Mouse (Mus musculus): ENCODE results near the gene Gm9573. TPM values are rescaled to one million over a fixed set of nuclear protein-coding genes. Genes with fewer than 3 reads are reported as not detected.

Gene Gm9573
- polyA plus RNA-seq, 1 experiment from 2014 or later, result not detected

- DNase-seq (ENCODE audit: low spot score) (no peak), ATAC-seq (replicated peaks; ENCODE audit: low FRiP score) (no peak)
- 64% methylated on average over 4 of the region's 4 CpGs for WGBS
- Histone ChIP-seq H3K4me1 (replicated peaks; ENCODE audit: control insufficient read depth, insufficient read depth, low read length) (no peaks in the 10 kb centered on the region), H3K27me3 (replicated peaks; ENCODE audit: control insufficient read depth, insufficient read depth, low read length) (no peaks in the 10 kb centered on the region), H3K9me3 (ENCODE audit: control insufficient read depth, low read length) (no peaks in the 10 kb centered on the region), H3K27ac (ENCODE audit: low read depth, low read length) (no peak overlapping the region), H3K9ac (ENCODE audit: low read depth, low read length) (no peak overlapping the region), H3K4me2 (no peak overlapping the region), H3K4me3 (ENCODE audit: low read depth, low read length) (no peak overlapping the region), H3K36me3 (ENCODE audit: control insufficient read depth, insufficient read depth, low read length) (no peaks in the 10 kb centered on the region)
Measured at GRCm38 (mm10) chr17:35617127-35617526, 9.3 kb downstream of the Gm9573 start.

DNA sequence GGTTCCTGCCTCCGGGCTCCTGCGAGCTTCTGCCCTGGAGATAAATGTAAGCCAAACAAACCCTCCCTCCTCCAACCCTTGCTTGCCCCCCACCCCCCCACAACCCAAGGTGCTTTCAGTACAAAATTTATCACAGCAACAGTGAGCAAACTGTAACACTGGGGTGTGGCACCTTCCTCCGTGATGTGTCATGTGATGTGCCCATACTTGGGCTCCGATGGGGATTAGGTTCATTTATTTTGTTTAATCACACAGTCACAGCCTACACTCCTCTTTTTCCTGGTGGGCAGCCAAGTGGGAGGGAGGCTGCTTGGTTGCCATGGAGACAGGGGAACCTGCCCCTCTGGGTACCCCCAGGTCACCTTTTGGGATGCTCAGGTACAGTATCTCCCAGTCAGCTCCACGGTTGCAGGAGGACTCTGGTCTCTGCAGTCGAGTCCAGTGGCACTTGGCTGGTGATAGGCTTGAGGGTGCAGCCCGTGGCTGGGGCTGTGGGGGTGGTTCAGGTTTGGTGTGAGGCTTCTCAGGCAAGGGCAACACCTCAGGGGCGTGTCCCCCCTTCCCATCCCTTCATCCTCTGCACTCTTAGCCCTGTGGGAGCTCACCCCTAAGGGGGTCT, 24.6 kb downstream of the Gm9573 start:
- DNase-seq (ENCODE audit: low spot score) (no peak), ATAC-seq (replicated peaks; ENCODE audit: low FRiP score) (no peak)
- Histone ChIP-seq H3K9ac (ENCODE audit: low read depth, low read length) (no peak overlapping the region), H3K27me3 (replicated peaks; ENCODE audit: control insufficient read depth, insufficient read depth, low read length) (no peaks in the 10 kb centered on the region), H3K4me3 (ENCODE audit: low read depth, low read length) (no peak overlapping the region), H3K4me1 (replicated peaks; ENCODE audit: control insufficient read depth, insufficient read depth, low read length) (no peaks in the 10 kb centered on the region), H3K27ac (ENCODE audit: low read depth, low read length) (no peak overlapping the region), H3K36me3 (ENCODE audit: control insufficient read depth, insufficient read depth, low read length) (no peaks in the 10 kb centered on the region), H3K9me3 (ENCODE audit: control insufficient read depth, low read length) (no peaks in the 10 kb centered on the region), H3K4me2 (no peak overlapping the region)
- WGBS, result 42% methylated on average over 8 of the region's 8 CpGs

- Histone ChIP-seq H3K27me3 (replicated peaks; ENCODE audit: control insufficient read depth, insufficient read depth, low read length) (no peaks in the 10 kb centered on the region), H3K36me3 (ENCODE audit: control insufficient read depth, insufficient read depth, low read length) (no peaks in the 10 kb centered on the region), H3K4me1 (replicated peaks; ENCODE audit: control insufficient read depth, insufficient read depth, low read length) (no peaks in the 10 kb centered on the region), H3K4me2 (no peak within 1 kb of the TSS), H3K27ac (ENCODE audit: low read depth, low read length) (no peak within 1 kb of the TSS), H3K4me3 (ENCODE audit: low read depth, low read length) (no peak within 1 kb of the TSS), H3K9ac (ENCODE audit: low read depth, low read length) (no peak within 1 kb of the TSS), H3K9me3 (ENCODE audit: control insufficient read depth, low read length) (no peaks in the 10 kb centered on the region)
- 62% methylated on average over 2 of the region's 2 CpGs for WGBS
- no peak for ATAC-seq (replicated peaks; ENCODE audit: low FRiP score)
- no peak for DNase-seq (ENCODE audit: low spot score)
Measured at GRCm38 (mm10) chr17:35601249-35601648, 25.2 kb downstream of the Gm9573 start, which contains the start of gene Sfta2. TSS of gene Sfta2 (plus strand) at chr17:35601549.

GRCm38 (mm10) chr17:35597399-35597798, 29.0 kb downstream of the Gm9573 start:
- Histone ChIP-seq H3K4me2 (no peak overlapping the region), H3K36me3 (ENCODE audit: control insufficient read depth, insufficient read depth, low read length) (no peaks in the 10 kb centered on the region), H3K9me3 (ENCODE audit: control insufficient read depth, low read length) (no peaks in the 10 kb centered on the region), H3K27me3 (replicated peaks; ENCODE audit: control insufficient read depth, insufficient read depth, low read length) (no peaks in the 10 kb centered on the region), H3K4me1 (replicated peaks; ENCODE audit: control insufficient read depth, insufficient read depth, low read length) (no peaks in the 10 kb centered on the region), H3K4me3 (ENCODE audit: low read depth, low read length) (no peak overlapping the region), H3K9ac (ENCODE audit: low read depth, low read length) (no peak overlapping the region), H3K27ac (ENCODE audit: low read depth, low read length) (no peak overlapping the region)
- ATAC-seq (replicated peaks; ENCODE audit: low FRiP score), result no peak
- WGBS, result 87% methylated on average over 3 of the region's 3 CpGs
- DNase-seq (ENCODE audit: low spot score), result no peak

GRCm38 (mm10) chr17:35594456-35594855, 32.0 kb downstream of the Gm9573 start:
- WGBS, result 76% methylated on average over 7 of the region's 7 CpGs
- DNase-seq (ENCODE audit: low spot score), result no peak
- no peaks in the 10 kb centered on the region for H3K9me3 ChIP-seq (ENCODE audit: control insufficient read depth, low read length)

GRCm38 (mm10) chr17:35593786-35594185, 32.7 kb downstream of the Gm9573 start:
- no peak overlapping the region for H3K27ac ChIP-seq (ENCODE audit: low read depth, low read length)
- DNase-seq (ENCODE audit: low spot score) (no peak), ATAC-seq (replicated peaks; ENCODE audit: low FRiP score) (no peak)
- no peaks in the 10 kb centered on the region for H3K36me3 ChIP-seq (ENCODE audit: control insufficient read depth, insufficient read depth, low read length)
- 30% methylated on average over 4 of the region's 4 CpGs for WGBS
- no peaks in the 10 kb centered on the region for H3K9me3 ChIP-seq (ENCODE audit: control insufficient read depth, low read length)
- H3K4me3 ChIP-seq (ENCODE audit: low read depth, low read length), result no peak overlapping the region
- H3K27me3 ChIP-seq (replicated peaks; ENCODE audit: control insufficient read depth, insufficient read depth, low read length), result no peaks in the 10 kb centered on the region
- no peak overlapping the region for H3K9ac ChIP-seq (ENCODE audit: low read depth, low read length)
- H3K4me2 ChIP-seq, result no peak overlapping the region
- no peaks in the 10 kb centered on the region for H3K4me1 ChIP-seq (replicated peaks; ENCODE audit: control insufficient read depth, insufficient read depth, low read length)

More at GRCm38 (mm10) chr17:35594456-35594855, 32.0 kb downstream of the Gm9573 start:
- Histone ChIP-seq H3K4me1 (replicated peaks; ENCODE audit: control insufficient read depth, insufficient read depth, low read length) (no peaks in the 10 kb centered on the region), H3K4me2 (no peak overlapping the region), H3K4me3 (ENCODE audit: low read depth, low read length) (no peak overlapping the region), H3K9ac (ENCODE audit: low read depth, low read length) (no peak overlapping the region), H3K27me3 (replicated peaks; ENCODE audit: control insufficient read depth, insufficient read depth, low read length) (no peaks in the 10 kb centered on the region), H3K27ac (ENCODE audit: low read depth, low read length) (no peak overlapping the region), H3K36me3 (ENCODE audit: control insufficient read depth, insufficient read depth, low read length) (no peaks in the 10 kb centered on the region)
- ATAC-seq (replicated peaks; ENCODE audit: low FRiP score), result no peak

DNA sequence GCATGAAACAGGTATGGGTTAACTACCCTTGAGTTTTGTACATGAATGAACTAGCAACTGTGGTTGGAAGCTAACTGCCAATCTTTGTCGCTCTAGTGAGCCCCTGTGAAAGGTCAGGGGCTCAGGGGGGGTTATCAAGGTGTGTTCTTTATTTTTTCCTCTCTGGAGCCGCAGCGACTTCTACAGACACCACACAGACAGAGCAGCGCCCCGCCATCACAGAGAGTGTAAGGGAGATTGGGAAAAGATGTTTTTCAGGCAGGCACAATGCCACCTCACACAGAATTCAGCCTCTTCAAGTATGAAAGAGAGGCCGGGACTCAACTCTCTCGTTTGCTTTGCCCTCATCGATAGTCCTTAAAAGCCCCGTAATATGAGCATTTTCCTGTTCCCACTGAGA, 34.3 kb downstream of the Gm9573 start:
- Histone ChIP-seq H3K27me3 (replicated peaks; ENCODE audit: control insufficient read depth, insufficient read depth, low read length) (no peaks in the 10 kb centered on the region), H3K4me3 (ENCODE audit: low read depth, low read length) (no peak overlapping the region), H3K9ac (ENCODE audit: low read depth, low read length) (no peak overlapping the region), H3K9me3 (ENCODE audit: control insufficient read depth, low read length) (no peaks in the 10 kb centered on the region), H3K36me3 (ENCODE audit: control insufficient read depth, insufficient read depth, low read length) (no peaks in the 10 kb centered on the region), H3K4me2 (no peak overlapping the region), H3K27ac (ENCODE audit: low read depth, low read length) (no peak overlapping the region), H3K4me1 (replicated peaks; ENCODE audit: control insufficient read depth, insufficient read depth, low read length) (no peaks in the 10 kb centered on the region)
- WGBS, result 66% methylated on average over 9 of the region's 9 CpGs
- DNase-seq (ENCODE audit: low spot score) (no peak), ATAC-seq (replicated peaks; ENCODE audit: low FRiP score) (no peak)

GRCm38 (mm10) chr17:35591731-35592130, 34.7 kb downstream of the Gm9573 start:
- H3K4me3 ChIP-seq (ENCODE audit: low read depth, low read length), result no peak overlapping the region
- no peak for ATAC-seq (replicated peaks; ENCODE audit: low FRiP score)
- no peaks in the 10 kb centered on the region for H3K4me1 ChIP-seq (replicated peaks; ENCODE audit: control insufficient read depth, insufficient read depth, low read length)
- H3K4me2 ChIP-seq, result no peak overlapping the region
- no peak overlapping the region for H3K9ac ChIP-seq (ENCODE audit: low read depth, low read length)
- no peaks in the 10 kb centered on the region for H3K9me3 ChIP-seq (ENCODE audit: control insufficient read depth, low read length)
- no peak overlapping the region for H3K27ac ChIP-seq (ENCODE audit: low read depth, low read length)
- no peaks in the 10 kb centered on the region for H3K36me3 ChIP-seq (ENCODE audit: control insufficient read depth, insufficient read depth, low read length)
- H3K27me3 ChIP-seq (replicated peaks; ENCODE audit: control insufficient read depth, insufficient read depth, low read length), result no peaks in the 10 kb centered on the region
- 84% methylated on average over 15 of the region's 15 CpGs for WGBS
- DNase-seq (ENCODE audit: low spot score), result no peak

GRCm38 (mm10) chr17:35591219-35591578, 35.2 kb downstream of the Gm9573 start:
- H3K36me3 ChIP-seq (ENCODE audit: control insufficient read depth, insufficient read depth, low read length), result no peaks in the 10 kb centered on the region
- ATAC-seq (replicated peaks; ENCODE audit: low FRiP score) (no peak), DNase-seq (ENCODE audit: low spot score) (no peak)
- H3K9me3 ChIP-seq (ENCODE audit: control insufficient read depth, low read length), result no peaks in the 10 kb centered on the region
- WGBS, result 92% methylated on average over 7 of the region's 7 CpGs
- H3K4me1 ChIP-seq (replicated peaks; ENCODE audit: control insufficient read depth, insufficient read depth, low read length), result no peaks in the 10 kb centered on the region
- no peak overlapping the region for H3K27ac ChIP-seq (ENCODE audit: low read depth, low read length)
- no peak overlapping the region for H3K4me3 ChIP-seq (ENCODE audit: low read depth, low read length)
- no peak overlapping the region for H3K9ac ChIP-seq (ENCODE audit: low read depth, low read length)
- no peaks in the 10 kb centered on the region for H3K27me3 ChIP-seq (replicated peaks; ENCODE audit: control insufficient read depth, insufficient read depth, low read length)
- no peak overlapping the region for H3K4me2 ChIP-seq
